Mouse (Mus musculus) ES-Bruce4 (cell line): ENCODE data around the gene Insc.

ENCODE experiments used
- CTCF ChIP-seq: IDR thresholded peaks from one replicate; pipeline ENCODE4 v1.8.1; 2011; ENCODE audit warnings: low read depth, low read length
- POLR2A ChIP-seq: IDR thresholded peaks from one replicate; pipeline ENCODE4 v1.8.1; 2011; ENCODE audit warnings: low read length; ENCODE audit not compliant: insufficient read depth

DNA sequence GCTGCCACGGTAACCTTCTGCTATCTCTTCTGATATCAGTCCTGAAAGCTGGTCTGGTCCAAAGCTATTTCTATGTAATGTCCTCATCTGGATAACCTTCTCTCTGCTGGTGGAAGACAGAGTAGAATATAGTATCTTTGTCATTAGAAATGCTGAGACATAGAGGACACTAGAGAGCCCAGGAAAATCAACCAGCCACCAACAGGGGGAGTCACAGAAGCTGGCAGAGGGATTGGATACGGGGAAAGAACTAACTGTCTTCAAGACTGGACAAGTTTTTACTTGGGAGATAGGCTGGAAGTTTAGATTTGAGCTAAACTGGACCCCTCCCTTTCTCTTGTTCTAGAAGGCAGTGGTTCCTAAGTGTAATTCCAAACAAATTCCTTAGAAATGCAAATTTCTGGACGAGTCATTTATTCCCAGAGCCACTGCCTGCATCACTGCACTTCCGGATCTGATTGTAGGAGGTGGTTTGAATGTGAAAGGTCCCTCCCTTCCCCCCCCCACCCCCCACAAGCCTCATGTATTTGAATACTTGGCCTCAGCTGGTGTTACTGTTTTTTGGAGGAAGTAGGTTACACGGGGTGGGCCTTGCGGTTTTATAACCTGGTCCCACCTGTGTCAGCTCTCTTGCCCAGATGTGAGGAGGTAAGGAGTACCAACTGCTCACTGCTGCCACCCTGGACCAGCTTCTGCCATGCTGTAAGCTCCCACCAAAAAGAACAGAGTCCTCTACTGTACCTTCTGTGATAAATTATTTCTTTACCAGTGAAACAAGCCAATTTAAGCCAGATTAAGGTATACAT is 2.9 kb upstream of the Insc start:
- TF ChIP-seq CTCF (peak; percentile 3), POLR2A (no peak)
